Mouse (Mus musculus) limb, embryonic 12.5 days (tissue): Measurements from ENCODE around the gene Rad51c. TPM values are rescaled to one million over a fixed set of nuclear protein-coding genes. Genes with fewer than 3 reads are reported as not detected.
A peak's percentile ranks its signal among the peaks of the same experiment; 100 is the strongest.
"Not testable (repeated sequence)": the region's sequence is repeated elsewhere in the genome, so short reads cannot be mapped to it uniquely, and the experiment has no call there.

ENCODE experiments used
- ATAC-seq: fragments of 200-750 bp; cut with Nextera tagmentation; 2 replicates; pipeline ENCODE4 v1.8.0; 2017; ENCODE audit warnings: low read depth, moderate TSS enrichment; ENCODE audit not compliant: insufficient number of reproducible peaks, insufficient read depth, low FRiP score, low TSS enrichment
- H3K27ac ChIP-seq: fragments of 300-500 bp; sonication (generic); 2 replicates; pipeline ENCODE4 v1.5.1; 2016; ENCODE audit warnings: mild to moderate bottlenecking, moderate library complexity
- H3K27me3 ChIP-seq: fragments of 300-500 bp; sonication (generic); 2 replicates; pipeline ENCODE4 v1.6.1; 2016; ENCODE audit warnings: mild to moderate bottlenecking, moderate library complexity
- H3K36me3 ChIP-seq: fragments of 300-500 bp; sonication (generic); 2 replicates; pipeline ENCODE4 v1.6.1; 2016; ENCODE audit warnings: mild to moderate bottlenecking, moderate library complexity
- H3K4me1 ChIP-seq: fragments of 300-500 bp; sonication (generic); replicated peaks from 2 replicates; pipeline ENCODE4 v1.6.1; 2016
- H3K4me2 ChIP-seq: fragments of 300-500 bp; sonication (generic); 2 replicates; pipeline ENCODE4 v1.6.1; 2016; ENCODE audit warnings: mild to moderate bottlenecking, moderate library complexity
- H3K4me3 ChIP-seq: fragments of 300-500 bp; sonication (generic); replicated peaks from 2 replicates; pipeline ENCODE4 v1.5.1; 2016; ENCODE audit warnings: mild to moderate bottlenecking
- H3K9ac ChIP-seq: fragments of 300-500 bp; sonication (generic); replicated peaks from 2 replicates; pipeline ENCODE4 v1.6.1; 2016; ENCODE audit warnings: mild to moderate bottlenecking, moderate library complexity
- H3K9me3 ChIP-seq: fragments of 300-500 bp; sonication (generic); 2 replicates; pipeline ENCODE4 v1.6.1; 2016; ENCODE audit warnings: mild to moderate bottlenecking, moderate library complexity
- WGBS: fragments of 180-500 bp; shearing (Covaris S2); methylation state at CpG from one replicate; pipeline ENCODE4 v1.1.7; 2016; 5-methylcytosine and 5-hydroxymethylcytosine counted together
- polyA plus RNA-seq: library from polyadenylated mRNA; unstranded; fragments of >200 nt; fragmentation: Nextera tagmentation; extraction: Ambion mirVana; gene quantifications from 2 replicates; pipeline ENCODE4 v1.2.1, GENCODE M21; 2016

Rad51c gene
- polyA plus RNA-seq, 1 experiment from 2014 or later: 12.3 TPM

DNA sequence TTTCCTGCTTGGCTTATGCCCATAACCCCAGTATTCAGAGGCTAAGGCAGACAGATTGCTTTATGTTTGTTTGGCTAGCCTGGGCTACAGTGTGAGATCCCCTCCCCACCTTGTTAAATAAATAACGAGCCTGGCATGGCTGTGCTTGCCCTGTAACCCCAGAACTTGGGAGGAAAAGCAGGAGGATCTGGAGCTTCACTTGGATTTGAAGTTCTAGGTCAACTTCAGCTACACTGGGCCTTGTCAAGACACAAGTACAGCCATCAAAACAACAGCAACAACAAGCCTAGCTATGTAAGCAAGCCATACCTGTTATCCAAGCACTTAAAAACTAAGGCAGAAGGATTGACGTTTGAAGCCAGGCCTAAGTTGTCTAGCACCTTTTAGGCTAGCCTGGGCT, 25.6 kb upstream of the Rad51c start:
- WGBS: 71% methylated on average over 2 of the region's 2 CpGs
- Histone ChIP-seq H3K4me3 (no peak overlapping the region), H3K36me3 (no peaks in the 10 kb centered on the region), H3K9me3 (no peaks in the 10 kb centered on the region), H3K4me2 (no peak overlapping the region), H3K9ac (no peak overlapping the region), H3K27ac (no peak overlapping the region), H3K27me3 (no peaks in the 10 kb centered on the region), H3K4me1 (peaks cover 4% of the 10 kb centered on the region; the same call in 1 of the 2 replicates)
- no peak for ATAC-seq

DNA sequence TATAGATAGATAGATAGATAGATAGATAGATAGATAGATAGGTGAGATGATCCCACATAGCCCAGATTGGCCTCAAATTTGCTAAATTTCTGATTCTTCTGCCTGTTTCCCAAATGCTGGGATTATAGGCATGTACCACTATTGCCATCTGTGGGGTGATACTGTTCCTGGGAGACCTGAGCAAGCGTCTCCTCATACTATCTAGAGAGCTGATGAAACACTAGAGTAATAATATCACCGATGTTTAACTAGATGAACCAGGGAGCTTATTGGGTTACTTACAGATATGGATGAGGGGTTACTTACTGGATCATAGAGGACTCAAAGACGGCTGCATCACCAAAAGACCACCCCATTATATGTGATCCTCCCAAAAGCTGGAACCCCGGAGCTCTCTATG, 24.6 kb upstream of the Rad51c start:
- Histone ChIP-seq H3K4me2 (no peak overlapping the region), H3K27ac (no peak overlapping the region), H3K9ac (no peak overlapping the region), H3K4me1 (peaks cover 4% of the 10 kb centered on the region; the same call in 1 of the 2 replicates), H3K4me3 (no peak overlapping the region), H3K9me3 (no peaks in the 10 kb centered on the region), H3K36me3 (no peaks in the 10 kb centered on the region), H3K27me3 (no peaks in the 10 kb centered on the region)
- ATAC-seq: no peak
- WGBS: 89% methylated on average over 4 of the region's 4 CpGs

DNA sequence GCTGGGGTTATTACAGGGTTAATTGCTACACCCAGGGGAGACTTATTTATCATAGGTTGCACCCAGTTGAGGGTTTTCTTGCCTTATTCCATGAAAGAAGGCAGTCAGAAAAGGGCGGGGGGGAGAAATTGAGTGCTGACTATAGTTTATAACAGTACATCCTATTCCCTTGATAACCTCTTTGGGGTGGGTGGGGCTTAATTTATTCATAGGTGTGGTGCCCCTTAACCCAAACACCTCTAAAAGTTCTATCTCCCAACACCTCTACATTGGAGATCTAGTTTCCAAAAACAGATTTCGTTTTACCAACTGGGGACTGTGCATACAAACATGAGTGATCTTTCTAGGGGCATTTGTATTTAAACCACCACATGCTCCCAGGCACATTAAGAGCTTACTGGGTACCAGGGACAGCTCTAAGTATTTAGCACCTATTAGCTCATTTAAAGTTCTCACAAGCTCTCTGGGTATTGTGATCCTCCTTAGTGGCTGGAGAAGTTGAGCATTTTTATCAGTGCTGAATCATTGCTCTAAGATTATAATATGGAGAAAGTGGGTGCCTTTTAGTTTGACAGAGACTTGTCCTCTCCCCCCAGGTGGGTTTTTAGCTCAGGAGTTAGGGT, 23.4 kb upstream of the Rad51c start:
- peaks cover under 1% of the 10 kb centered on the region; the same call in 1 of the 2 replicates for H3K4me1 ChIP-seq

DNA sequence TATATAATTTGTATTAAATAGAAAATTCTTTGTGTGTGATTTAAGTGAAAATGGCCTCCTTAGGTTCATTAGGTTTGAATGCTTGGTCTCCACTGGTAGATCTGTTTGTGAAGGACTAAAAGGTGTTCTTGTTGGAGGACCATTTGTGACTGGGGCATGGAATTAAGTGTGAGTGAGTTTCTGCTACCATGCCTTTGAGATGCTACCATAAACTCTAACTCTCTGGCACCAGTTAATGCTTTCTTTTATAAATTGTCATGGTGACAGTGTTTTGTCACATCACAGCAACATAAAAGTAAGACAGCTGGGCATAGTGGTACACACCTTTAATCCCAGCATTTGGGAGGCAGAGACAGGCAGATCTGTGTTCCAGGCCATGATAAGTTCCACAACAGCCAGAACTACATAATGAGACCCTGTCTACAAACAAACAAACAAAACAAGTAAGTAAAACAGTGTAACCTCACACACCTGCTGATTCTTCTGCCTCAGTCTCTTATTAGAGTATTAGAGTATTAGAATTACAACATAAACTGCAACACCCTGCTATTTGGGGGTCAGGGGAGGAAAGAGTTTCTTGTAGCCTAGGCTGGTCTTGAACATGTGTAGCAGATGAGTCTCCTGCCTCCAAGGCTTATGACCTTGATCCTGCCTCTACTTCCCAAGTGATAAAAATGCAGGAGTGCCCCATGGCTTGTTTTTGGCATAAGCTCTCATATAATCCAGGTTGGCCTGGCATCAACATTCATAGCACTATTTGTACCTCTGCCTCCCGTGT, 22.7 kb upstream of the Rad51c start:
- no peak for ATAC-seq
- Histone ChIP-seq H3K4me2 (no peak overlapping the region), H3K4me3 (no peak overlapping the region), H3K36me3 (no peaks in the 10 kb centered on the region), H3K9me3 (no peaks in the 10 kb centered on the region), H3K27ac (peak overlapping the region; percentile 60), H3K27me3 (no peaks in the 10 kb centered on the region), H3K9ac (no peak overlapping the region), H3K4me1 (no peaks in the 10 kb centered on the region)
- 52% methylated on average over 1 of the region's 1 CpGs for WGBS

More for the DNA sequence above, 23.4 kb upstream of the Rad51c start:
- ATAC-seq: no peak
- Histone ChIP-seq H3K27me3 (no peaks in the 10 kb centered on the region), H3K9ac (no peak overlapping the region), H3K9me3 (no peaks in the 10 kb centered on the region), H3K36me3 (no peaks in the 10 kb centered on the region), H3K4me2 (no peak overlapping the region), H3K4me3 (no peak overlapping the region), H3K27ac (no peak overlapping the region)
- 59% methylated on average over 2 of the region's 2 CpGs for WGBS

DNA sequence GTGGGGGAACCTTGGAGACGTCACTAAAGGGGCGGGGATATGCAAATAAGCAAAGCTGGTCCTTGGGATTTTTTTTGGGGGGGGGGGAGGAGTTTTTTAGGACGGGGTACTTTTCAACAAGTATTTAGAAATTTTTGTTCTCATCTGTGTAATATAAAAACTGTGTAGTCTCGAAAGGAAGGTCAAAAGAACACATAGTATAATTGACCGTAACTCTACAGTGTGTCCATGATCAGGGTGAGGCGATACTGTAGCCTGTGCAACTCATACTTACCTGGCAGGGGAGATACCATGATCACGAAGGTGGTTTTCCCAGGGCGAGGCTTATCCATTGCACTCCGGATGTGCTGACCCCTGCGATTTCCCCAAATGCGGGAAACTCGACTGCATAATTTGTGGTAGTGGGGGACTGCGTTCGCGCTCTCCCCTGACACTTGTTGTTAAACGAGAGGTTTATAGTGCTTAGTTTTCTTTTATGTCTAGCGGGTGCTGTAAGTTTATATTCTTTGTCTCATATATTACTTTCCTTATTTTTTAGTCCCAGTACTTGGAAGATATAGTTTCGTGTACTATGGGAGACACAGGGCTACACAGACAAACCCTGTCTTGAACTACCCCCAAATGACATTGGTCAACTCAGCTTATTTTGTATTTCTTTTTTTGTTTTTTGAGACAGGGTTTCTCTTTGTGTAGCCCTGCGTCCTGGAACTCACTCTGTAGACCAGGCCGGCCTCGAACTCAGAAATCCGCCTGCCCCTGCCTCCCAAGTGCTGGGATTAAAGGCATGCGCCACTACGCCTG, 21.9 kb upstream of the Rad51c start:
- Histone ChIP-seq H3K27ac (peak overlapping the region; percentile 82), H3K4me2 (peak overlapping the region; percentile 57), H3K4me3 (peak overlapping the region; percentile 36)
- H3K27me3 ChIP-seq, H3K9ac ChIP-seq, H3K9me3 ChIP-seq, H3K36me3 ChIP-seq, H3K4me1 ChIP-seq: not testable (repeated sequence)
- WGBS: under 1% methylated on average over 24 of the region's 24 CpGs
- ATAC-seq: peak; percentile 96

DNA sequence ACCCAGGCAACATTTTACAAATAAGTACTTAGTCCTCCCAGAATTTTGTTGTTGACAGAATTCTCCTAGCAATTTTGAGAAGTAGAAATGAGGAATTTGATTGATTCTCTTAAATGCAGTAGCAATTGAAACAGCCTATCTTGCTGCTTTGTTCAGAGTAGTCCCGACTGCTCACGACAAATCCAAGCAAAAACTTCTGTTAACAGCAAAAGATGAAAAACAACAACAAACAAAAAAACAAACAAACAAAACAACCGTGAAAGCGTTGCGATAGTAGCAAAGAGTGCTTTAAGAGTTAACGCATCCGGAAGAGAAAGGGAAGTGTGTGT, 21.3 kb upstream of the Rad51c start:
- no peak overlapping the region; the same call in 1 of the 2 replicates for H3K9ac ChIP-seq
- H3K9me3 ChIP-seq: no peaks in the 10 kb centered on the region
- H3K27me3 ChIP-seq: no peaks in the 10 kb centered on the region
- peak overlapping the region; percentile 82 for H3K27ac ChIP-seq
- H3K4me3 ChIP-seq: peak overlapping the region; percentile 36
- under 1% methylated on average over 7 of the region's 7 CpGs for WGBS
- no peak for ATAC-seq
- H3K4me2 ChIP-seq: peak overlapping the region; percentile 57
- H3K4me1 ChIP-seq: peaks cover 5% of the 10 kb centered on the region; the same call in 1 of the 2 replicates
- H3K36me3 ChIP-seq: no peaks in the 10 kb centered on the region

DNA sequence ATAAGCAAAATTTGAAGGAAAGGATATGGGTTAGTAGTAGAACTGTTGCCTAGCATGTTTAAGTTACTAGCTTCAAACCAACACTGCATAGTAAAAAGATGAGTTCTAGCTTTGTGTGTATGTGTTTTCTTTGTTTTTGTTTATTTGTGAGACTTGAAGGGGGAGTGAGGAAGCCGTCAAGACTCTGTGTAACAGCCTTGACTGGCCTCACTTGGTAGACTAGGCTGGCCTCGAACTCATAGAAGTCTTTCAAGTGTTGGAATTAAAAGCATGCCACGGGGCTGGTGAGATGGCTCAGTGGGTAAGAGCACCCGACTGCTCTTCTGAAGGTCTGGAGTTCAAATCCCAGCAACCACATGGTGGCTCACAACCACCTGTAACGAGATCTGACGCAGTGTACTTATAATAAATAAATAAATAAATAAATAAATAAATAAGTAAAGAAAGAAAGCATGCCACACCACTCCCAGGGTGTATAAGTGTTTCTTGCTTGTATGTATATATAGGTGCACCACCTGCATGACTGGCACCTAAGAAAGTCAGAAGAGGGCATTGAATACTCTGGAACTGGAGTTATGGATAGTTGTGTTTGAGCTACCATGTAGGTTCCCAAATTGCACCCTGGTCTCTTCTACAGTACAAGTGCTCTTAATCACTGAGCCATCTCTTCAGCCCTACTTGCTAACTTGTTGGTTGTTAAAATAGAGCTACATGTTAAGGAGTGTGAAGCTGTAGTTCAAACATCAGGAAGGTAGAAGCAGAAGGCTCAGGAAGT, 19.0 kb upstream of the Rad51c start:
- 47% methylated on average over 6 of the region's 6 CpGs for WGBS
- H3K4me3 ChIP-seq: no peak overlapping the region
- no peak overlapping the region for H3K9ac ChIP-seq
- H3K4me2 ChIP-seq: no peak overlapping the region
- no peaks in the 10 kb centered on the region for H3K9me3 ChIP-seq
- no peaks in the 10 kb centered on the region for H3K36me3 ChIP-seq
- ATAC-seq: no peak
- H3K27me3 ChIP-seq: no peaks in the 10 kb centered on the region
- H3K4me1 ChIP-seq: peaks cover 5% of the 10 kb centered on the region; the same call in 1 of the 2 replicates
- H3K27ac ChIP-seq: peak overlapping the region; percentile 75

DNA sequence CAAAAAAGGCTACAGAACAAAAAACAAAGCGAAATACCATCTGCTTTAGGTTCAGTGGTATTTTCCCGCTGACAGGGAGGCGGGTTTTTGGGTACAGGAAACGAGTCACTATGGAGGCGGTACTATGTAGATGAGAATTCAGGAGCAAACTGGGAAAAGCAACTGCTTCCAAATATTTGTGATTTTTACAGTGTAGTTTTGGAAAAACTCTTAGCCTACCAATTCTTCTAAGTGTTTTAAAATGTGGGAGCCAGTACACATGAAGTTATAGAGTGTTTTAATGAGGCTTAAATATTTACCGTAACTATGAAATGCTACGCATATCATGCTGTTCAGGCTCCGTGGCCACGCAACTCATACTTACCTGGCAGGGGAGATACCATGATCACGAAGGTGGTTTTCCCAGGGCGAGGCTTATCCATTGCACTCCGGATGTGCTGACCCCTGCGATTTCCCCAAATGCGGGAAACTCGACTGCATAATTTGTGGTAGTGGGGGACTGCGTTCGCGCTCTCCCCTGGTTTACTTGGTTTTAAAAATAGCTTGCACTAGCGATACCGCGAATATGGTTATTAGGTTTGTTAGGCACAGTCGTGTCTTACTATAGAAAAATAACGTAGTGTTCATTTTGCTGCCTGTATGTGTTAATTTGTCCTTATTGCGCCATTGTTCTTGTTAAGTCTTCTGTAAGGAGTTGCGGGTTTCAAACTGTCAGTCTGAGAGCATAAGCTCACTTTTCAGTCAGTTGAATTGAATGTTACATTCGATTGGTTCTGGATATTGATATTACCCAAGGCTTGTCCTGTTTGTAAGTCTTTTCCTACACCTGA, 18.0 kb upstream of the Rad51c start:
- WGBS: under 1% methylated on average over 26 of the region's 26 CpGs
- Histone ChIP-seq H3K36me3 (no peaks in the 10 kb centered on the region), H3K9ac (peak overlapping the region; percentile 49; the same call in 1 of the 2 replicates), H3K4me1 (peaks cover 5% of the 10 kb centered on the region; the same call in 1 of the 2 replicates), H3K4me3 (peak overlapping the region; percentile 35), H3K9me3 (no peaks in the 10 kb centered on the region), H3K27ac (peak overlapping the region; percentile 84), H3K4me2 (peak overlapping the region; percentile 61), H3K27me3 (no peaks in the 10 kb centered on the region)
- ATAC-seq: peak; percentile 86

DNA sequence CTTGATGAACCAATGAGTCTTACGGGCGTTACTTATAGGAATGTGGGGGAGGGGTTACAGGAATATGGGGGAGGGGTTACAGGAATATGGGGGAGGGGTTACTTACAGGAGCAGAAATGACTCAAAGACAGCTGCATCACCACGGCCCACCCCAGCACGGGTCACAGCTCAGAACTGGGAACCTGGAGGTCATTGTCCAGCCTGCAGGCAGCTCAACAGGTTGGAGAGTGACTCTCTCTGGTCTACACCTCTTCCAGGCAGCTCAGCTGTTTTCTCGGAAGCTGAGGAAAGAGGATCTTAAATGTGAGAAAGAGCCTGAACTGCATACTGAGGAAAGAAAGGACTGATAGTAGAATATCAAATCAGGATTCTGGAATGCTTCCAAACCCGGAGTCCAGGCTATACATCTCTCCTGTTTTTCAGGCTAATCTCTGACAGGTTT, 17.0 kb upstream of the Rad51c start:
- Histone ChIP-seq H3K36me3 (no peaks in the 10 kb centered on the region), H3K9ac (peak overlapping the region; percentile 49), H3K4me2 (peak overlapping the region; percentile 61), H3K27me3 (no peaks in the 10 kb centered on the region), H3K4me1 (peaks cover 5% of the 10 kb centered on the region; the same call in 1 of the 2 replicates), H3K9me3 (no peaks in the 10 kb centered on the region), H3K27ac (peak overlapping the region; percentile 84), H3K4me3 (peak overlapping the region; percentile 35)
- 27% methylated on average over 6 of the region's 6 CpGs for WGBS
- ATAC-seq: no peak

DNA sequence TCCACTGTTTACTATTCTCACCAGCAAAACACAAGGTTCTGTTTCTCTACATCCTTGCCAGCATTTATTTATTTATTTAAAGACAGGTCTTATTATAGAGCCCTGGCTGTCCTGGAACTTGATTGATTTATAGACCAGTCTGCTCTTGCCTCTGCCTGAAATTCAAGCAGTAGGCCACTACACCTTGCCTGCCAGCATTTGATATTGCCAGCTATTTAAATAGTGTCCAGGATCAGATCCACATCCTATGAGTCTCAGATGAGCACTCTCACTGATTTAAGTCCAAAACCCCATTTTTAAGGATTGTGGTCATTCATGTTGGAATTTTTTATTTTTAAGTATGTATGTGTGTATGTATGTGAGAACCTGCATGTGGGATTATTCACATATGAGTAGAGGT, 16.1 kb upstream of the Rad51c start:
- Histone ChIP-seq H3K4me2 (no peak overlapping the region), H3K9me3 (no peaks in the 10 kb centered on the region), H3K4me1 (peaks cover 5% of the 10 kb centered on the region; the same call in 1 of the 2 replicates), H3K27ac (no peak overlapping the region), H3K4me3 (no peak overlapping the region), H3K27me3 (no peaks in the 10 kb centered on the region), H3K9ac (no peak overlapping the region), H3K36me3 (no peaks in the 10 kb centered on the region)
- ATAC-seq: no peak
